Mouse (Mus musculus): ENCODE measurements around the gene Ppp1r36.
"Not testable (repeated sequence)": the region's sequence is repeated elsewhere in the genome, so short reads cannot be mapped to it uniquely, and the experiment has no call there.

Ppp1r36 gene

GRCm38 (mm10) chr12:76397281-76397680 is 20.1 kb upstream of the Ppp1r36 start:
- no peak for DNase-seq (ENCODE audit: low spot score)

GRCm38 (mm10) chr12:76401674-76402073 is 15.7 kb upstream of the Ppp1r36 start:
- DNase-seq (ENCODE audit: low spot score) = no peak

GRCm38 (mm10) chr12:76402991-76403885 is 14.1 kb upstream of the Ppp1r36 start:
- peak; percentile 16 for DNase-seq (ENCODE audit: low spot score)

GRCm38 (mm10) chr12:76403886-76404537 is 13.3 kb upstream of the Ppp1r36 start, which contains the start of gene Hspa2:
TSS of gene Hspa2 (plus strand) at chr12:76404176.
- DNase-seq (ENCODE audit: low spot score) = peak; percentile 100

- DNase-seq (ENCODE audit: low spot score) = peak; percentile 48
Observed at GRCm38 (mm10) chr12:76404836-76405182, 12.5 kb upstream of the Ppp1r36 start.

GRCm38 (mm10) chr12:76405183-76405970 is 12.0 kb upstream of the Ppp1r36 start:
- peak; percentile 16 for DNase-seq (ENCODE audit: low spot score)

- DNase-seq (ENCODE audit: low spot score) = peak; percentile 17
Observed at GRCm38 (mm10) chr12:76405971-76406370, 11.4 kb upstream of the Ppp1r36 start.

GRCm38 (mm10) chr12:76407184-76407583 is 10.2 kb upstream of the Ppp1r36 start:
- no peak for DNase-seq (ENCODE audit: low spot score)

- no peak for DNase-seq (ENCODE audit: low spot score)
Observed at GRCm38 (mm10) chr12:76409166-76409565, 8.2 kb upstream of the Ppp1r36 start.

- DNase-seq (ENCODE audit: low spot score) = no peak
Observed at GRCm38 (mm10) chr12:76415383-76416010, 1.8 kb upstream of the Ppp1r36 start.

GRCm38 (mm10) chr12:76418346-76418745 is 1.0 kb downstream of the Ppp1r36 start:
- peak; percentile 29 for DNase-seq (ENCODE audit: low spot score)

GRCm38 (mm10) chr12:76425256-76425655 is 7.9 kb downstream of the Ppp1r36 start:
- no peak for DNase-seq (ENCODE audit: low spot score)

GRCm38 (mm10) chr12:76427546-76427945 is 10.2 kb downstream of the Ppp1r36 start:
- DNase-seq (ENCODE audit: low spot score) = no peak

- no peak for DNase-seq (ENCODE audit: low spot score)
Observed at GRCm38 (mm10) chr12:76430879-76431406, 13.6 kb downstream of the Ppp1r36 start.

GRCm38 (mm10) chr12:76431431-76431830 is 14.1 kb downstream of the Ppp1r36 start:
- no peak for DNase-seq (ENCODE audit: low spot score)

GRCm38 (mm10) chr12:76434111-76434510 is 16.8 kb downstream of the Ppp1r36 start:
- DNase-seq (ENCODE audit: low spot score) = no peak

- no peak for DNase-seq (ENCODE audit: low spot score)
Observed at GRCm38 (mm10) chr12:76435084-76435483, 17.7 kb downstream of the Ppp1r36 start.

- no peak for DNase-seq (ENCODE audit: low spot score)
Observed at GRCm38 (mm10) chr12:76435549-76435948, 18.2 kb downstream of the Ppp1r36 start.

- DNase-seq (ENCODE audit: low spot score) = not testable (repeated sequence)
Observed at GRCm38 (mm10) chr12:76443488-76443887, 26.1 kb downstream of the Ppp1r36 start.

- DNase-seq (ENCODE audit: low spot score) = no peak
Observed at GRCm38 (mm10) chr12:76444359-76444772, 27.0 kb downstream of the Ppp1r36 start.

- no peak for DNase-seq (ENCODE audit: low spot score)
Observed at GRCm38 (mm10) chr12:76444862-76445261, 27.5 kb downstream of the Ppp1r36 start.

GRCm38 (mm10) chr12:76446201-76446600 is 28.9 kb downstream of the Ppp1r36 start:
- no peak for DNase-seq (ENCODE audit: low spot score)
